Mouse (Mus musculus): ENCODE measurements around the gene Ift52.

- TF ChIP-seq MAX (IDR thresholded peaks at IDR 0.05; ENCODE audit: low read depth) (no peak), CEBPB (IDR thresholded peaks at IDR 0.05; ENCODE audit: insufficient read depth, poor library complexity, severe bottlenecking) (no peak), POLR2A (IDR thresholded peaks at IDR 0.05; ENCODE audit: insufficient read length, low read depth) (no peak), USF1 (IDR thresholded peaks at IDR 0.05; ENCODE audit: low read depth) (no peak), E2F4 (IDR thresholded peaks at IDR 0.05; ENCODE audit: insufficient read depth) (no peak), POLR2AphosphoS2 (IDR thresholded peaks at IDR 0.05; ENCODE audit: insufficient read length, low read depth) (no peak), MYOG (IDR thresholded peaks at IDR 0.05; ENCODE audit: control insufficient read depth in 1 of 3, insufficient read depth in 1 of 3, insufficient read length in 2 of 3, low read depth in 2 of 3) (no peak), TCF3 (IDR thresholded peaks at IDR 0.05; ENCODE audit: insufficient read length, low read depth) (no peak), MYOD1 (IDR thresholded peaks at IDR 0.05; ENCODE audit: control insufficient read depth in 1 of 3, insufficient read length in 2 of 3, low read depth in 2 of 3) (no peak), TCF12 (IDR thresholded peaks at IDR 0.05; ENCODE audit: insufficient read depth, poor library complexity, severe bottlenecking) (no peak), REST (IDR thresholded peaks at IDR 0.05; ENCODE audit: insufficient read depth, insufficient read length) (no peak), SRF (IDR thresholded peaks at IDR 0.05; ENCODE audit: control insufficient read depth, insufficient read length, low read depth) (no peak)
Measured at GRCm38 (mm10) chr2:163051691-163052090, 34.5 kb downstream of the Ift52 start.
